Mouse (Mus musculus) brown adipose tissue, adult 24 weeks (tissue): ENCODE results near the gene Sos1. TPM values are rescaled to one million over a fixed set of nuclear protein-coding genes. Genes with fewer than 3 reads are reported as not detected.
A peak's percentile ranks its signal among the peaks of the same experiment; 100 is the strongest.

ENCODE experiments used
- H3K27ac ChIP-seq: fragments of 200-500 bp; replicated peaks from 2 replicates; pipeline ENCODE4 v1.5.1; 2012; ENCODE audit warnings: low read depth, mild to moderate bottlenecking, low read length
- H3K4me1 ChIP-seq: fragments of 200-500 bp; 2 replicates; pipeline ENCODE4 v1.6.1; 2012; ENCODE audit warnings: low read length, mixed read lengths; ENCODE audit not compliant: control insufficient read depth, insufficient read depth, insufficient read length
- H3K4me3 ChIP-seq: fragments of 200-500 bp; 2 replicates; pipeline ENCODE4 v1.5.1; 2012; ENCODE audit warnings: low read depth, mild to moderate bottlenecking, low read length, moderate library complexity; ENCODE audit not compliant: insufficient read depth
- polyA plus RNA-seq: library from polyadenylated mRNA; stranded (reverse); fragments of >200 nt; gene quantifications from 2 replicates; pipeline ENCODE4 v1.2.4, GENCODE M21; 2012; ENCODE audit not compliant: missing spikeins, insufficient read depth, insufficient read length

The Sos1 gene
- polyA plus RNA-seq, 1 experiment = 9.8 TPM

DNA sequence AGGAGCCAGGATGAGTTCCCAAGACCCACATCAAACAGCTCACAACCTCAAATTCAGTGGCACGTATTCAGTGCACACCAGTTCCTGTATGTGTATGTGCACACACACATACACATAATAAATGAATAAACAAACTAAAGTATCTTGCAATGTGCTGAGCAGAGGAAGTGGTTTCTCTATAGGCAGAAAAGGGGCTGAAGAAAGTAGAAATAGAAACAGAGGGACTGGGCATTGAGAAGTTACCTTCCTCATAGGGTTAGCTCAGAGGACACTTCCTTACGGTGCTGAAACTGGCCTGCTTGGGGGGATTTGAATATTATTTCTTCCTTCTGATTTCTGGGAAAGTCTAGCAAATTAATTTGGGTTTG, 21.5 kb upstream of the Sos1 start:
- Histone ChIP-seq H3K4me1 (no peaks in the 10 kb centered on the region), H3K27ac (no peak overlapping the region), H3K4me3 (no peak overlapping the region)

DNA sequence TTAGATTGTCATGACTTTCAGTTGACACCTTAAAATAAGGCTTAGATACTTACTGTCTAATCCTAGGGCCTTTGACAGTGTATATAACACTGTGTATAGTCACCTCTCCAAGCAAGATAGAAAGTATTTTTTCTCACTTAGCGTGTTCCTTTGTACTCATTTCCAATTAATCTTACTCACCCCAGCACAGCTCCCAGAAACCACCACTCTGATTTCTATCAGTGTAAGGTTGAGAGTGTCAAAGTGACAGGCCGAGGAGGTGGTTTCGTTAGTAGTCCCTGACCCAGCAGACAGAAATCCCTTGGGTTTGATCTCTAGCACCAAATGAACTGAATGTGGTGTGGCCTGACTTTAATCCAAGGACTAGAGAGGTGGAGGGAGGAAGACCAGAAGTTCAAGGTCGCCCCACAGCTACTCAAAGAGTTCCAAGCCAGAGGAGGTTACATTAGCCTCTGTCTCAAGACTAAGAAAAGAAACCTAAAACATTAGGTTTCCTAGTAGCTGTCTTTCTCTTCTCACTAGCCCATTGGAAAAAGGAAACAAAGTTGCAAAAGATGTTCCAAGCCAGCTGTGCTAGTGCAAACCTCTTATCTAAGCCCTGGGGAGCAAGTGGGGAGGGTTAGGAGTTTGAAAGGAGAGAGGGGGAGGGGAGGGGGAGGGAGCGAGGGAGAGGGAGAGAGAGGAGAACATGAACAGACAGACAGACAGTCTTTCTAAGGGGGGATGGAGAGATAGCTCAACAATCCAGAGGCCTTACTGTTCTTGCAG, 21.0 kb upstream of the Sos1 start:
- Histone ChIP-seq H3K4me3 (no peak overlapping the region), H3K27ac (no peak overlapping the region), H3K4me1 (no peaks in the 10 kb centered on the region)

DNA sequence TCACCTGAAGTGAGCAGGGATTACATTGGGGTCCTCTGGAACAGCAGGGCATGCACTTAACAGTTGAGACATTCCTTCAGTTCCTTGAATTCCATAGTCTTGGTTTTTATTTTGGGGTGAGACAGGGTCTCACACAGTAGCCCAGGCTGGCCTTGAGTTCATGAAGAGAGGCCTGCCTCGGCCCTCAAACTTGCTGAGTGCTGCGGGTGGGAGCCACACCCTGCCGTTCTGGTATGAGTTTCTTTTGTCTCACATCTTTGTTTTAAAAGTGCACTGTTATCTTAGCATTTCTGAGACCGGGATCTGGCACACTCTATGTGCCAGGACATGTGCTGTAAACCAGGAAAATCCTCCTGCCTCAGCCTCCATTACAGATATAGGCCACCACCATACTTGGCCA, 19.8 kb upstream of the Sos1 start:
- H3K4me1 ChIP-seq = no peaks in the 10 kb centered on the region
- H3K4me3 ChIP-seq = no peak overlapping the region
- no peak overlapping the region for H3K27ac ChIP-seq

DNA sequence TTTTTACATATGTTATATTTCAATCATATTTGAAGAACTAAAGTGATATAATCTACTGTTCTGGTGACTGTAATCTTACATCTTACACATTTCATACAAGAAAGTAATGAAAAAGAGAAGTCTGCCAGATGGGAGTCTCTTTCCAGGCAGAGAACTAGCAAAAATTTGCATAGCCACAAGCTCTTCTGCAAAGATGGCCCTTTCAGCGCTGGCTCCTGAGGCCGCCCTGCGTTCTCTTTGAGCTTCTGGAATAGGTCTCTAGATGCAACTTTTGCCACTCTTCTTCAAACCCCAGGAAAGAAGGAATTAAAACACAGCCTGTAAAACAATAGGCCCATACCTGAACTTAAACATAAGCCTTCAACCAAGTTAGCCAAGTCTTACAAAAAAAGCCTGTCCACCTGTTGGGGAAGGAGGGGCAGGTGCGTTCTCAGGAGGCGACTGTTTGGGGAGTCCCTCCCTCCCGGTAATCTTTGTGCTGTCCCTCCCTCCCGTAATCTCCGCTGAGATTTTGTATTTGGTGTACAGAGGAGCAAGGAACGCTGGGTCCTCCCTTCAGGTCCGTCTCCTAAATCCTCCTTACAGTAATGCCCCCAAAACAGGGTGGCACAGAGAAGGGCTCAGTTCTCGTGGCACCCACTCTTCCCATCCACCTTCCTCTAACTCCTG, 18.5 kb upstream of the Sos1 start:
- no peaks in the 10 kb centered on the region for H3K4me1 ChIP-seq
- H3K27ac ChIP-seq = no peak overlapping the region
- H3K4me3 ChIP-seq = no peak overlapping the region

DNA sequence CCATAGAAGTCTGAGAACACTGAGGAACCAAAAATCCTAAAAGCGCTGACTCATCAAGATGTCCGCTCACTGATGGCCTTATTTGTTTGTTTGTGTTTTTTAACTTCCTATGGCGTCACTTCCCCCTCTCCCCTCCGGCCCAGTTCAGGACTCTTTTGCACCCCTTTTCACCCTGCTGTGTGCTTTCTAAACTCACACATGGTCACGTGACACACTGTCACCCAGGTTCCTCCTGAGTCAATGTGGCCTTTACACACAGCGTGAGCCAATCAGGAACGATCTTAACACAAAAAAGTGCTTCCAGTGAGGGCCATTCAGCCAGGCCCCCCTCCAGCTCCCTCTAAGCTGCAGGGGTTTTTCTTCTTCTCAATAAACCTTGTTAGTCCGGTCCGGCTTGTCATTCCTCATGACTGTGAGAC, 16.9 kb upstream of the Sos1 start:
- Histone ChIP-seq H3K4me1 (no peaks in the 10 kb centered on the region), H3K4me3 (no peak overlapping the region), H3K27ac (no peak overlapping the region)

DNA sequence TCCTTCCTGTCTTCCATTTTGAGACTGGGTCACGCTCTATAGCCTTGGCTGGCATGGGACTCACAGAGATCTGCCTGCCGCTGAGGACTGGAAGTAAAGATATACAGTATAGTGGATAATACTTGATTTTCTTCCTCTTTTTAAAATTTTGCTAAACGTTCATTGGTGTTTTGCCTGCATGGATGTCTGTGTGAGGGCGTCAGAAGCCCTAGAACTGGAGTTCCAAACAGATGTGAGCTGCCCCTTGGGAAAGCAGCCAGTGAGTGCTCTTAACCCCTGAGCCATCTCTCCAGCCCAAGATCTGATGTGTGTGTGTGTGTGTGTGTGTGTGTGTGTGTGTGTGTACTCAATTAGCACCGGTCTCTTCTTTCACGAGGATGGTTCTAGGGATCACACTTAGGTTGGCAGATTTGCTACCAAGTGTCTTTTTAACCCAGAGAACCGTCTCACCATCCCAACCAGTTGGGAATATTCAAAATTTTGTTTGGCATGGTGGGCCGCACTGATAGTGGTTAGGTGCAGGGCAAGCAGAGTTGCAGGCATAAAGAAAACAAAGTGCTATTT, 16.4 kb upstream of the Sos1 start:
- Histone ChIP-seq H3K4me3 (no peak overlapping the region), H3K4me1 (no peaks in the 10 kb centered on the region), H3K27ac (no peak overlapping the region)

DNA sequence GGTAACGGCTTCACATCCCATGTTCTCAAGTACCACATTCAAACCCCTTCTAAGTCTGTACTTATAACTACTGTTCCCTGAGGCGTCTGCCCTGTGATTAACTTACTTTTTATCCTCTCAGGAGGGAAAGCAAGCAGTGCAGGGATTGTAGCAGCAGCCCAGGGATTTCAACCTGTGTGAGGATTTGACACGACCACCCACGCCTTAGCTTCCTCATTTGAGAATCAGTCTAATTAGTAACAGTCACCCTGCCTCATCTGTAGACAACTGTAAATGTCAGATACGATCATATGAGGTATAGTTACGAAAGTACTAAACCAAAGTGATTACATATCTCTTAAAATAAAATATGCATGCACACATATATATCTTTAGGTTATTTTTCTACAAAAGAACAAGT, 15.9 kb upstream of the Sos1 start:
- Histone ChIP-seq H3K4me3 (no peak overlapping the region), H3K4me1 (no peaks in the 10 kb centered on the region), H3K27ac (no peak overlapping the region)

DNA sequence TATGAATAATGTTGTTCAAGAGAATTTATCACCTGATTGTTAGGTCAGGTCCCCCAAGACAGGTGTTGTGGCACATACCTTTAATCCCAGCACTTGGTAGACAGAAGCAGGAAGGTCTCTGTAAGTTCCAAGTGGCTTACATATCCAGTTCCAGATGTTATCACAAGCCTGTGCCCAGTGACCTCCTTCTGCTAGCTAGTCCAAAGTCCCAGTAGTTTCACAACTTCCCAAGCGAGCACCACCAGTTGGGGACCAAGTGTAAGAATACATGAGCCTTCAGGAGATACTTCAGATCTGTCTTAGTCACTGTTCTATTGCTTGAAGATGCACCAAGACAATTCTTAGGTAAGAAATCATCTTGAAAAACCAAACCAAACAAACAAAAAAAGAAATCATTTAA, 13.6 kb upstream of the Sos1 start:
- H3K4me3 ChIP-seq = no peak overlapping the region
- H3K4me1 ChIP-seq = no peaks in the 10 kb centered on the region
- no peak overlapping the region for H3K27ac ChIP-seq

DNA sequence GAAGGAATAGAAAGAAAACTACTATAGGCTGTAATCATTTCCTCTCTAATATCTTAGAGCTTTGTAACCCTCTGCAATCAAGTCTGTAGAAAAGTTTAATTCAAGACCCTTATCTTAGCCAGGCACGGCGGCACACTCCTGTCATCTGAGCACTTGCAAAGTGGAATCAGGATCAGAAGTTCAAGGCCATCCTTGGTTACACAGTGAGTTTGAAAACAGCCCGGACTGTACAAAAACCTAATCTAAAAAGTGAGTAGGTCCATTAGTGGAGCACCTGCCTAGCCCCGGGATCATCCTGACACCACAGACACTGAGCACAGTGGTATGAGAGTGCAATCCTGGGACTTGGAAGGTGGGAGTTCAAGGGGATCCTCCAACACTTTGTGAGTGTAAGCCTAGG, 12.6 kb upstream of the Sos1 start:
- Histone ChIP-seq H3K27ac (no peak overlapping the region), H3K4me1 (no peaks in the 10 kb centered on the region), H3K4me3 (no peak overlapping the region)

DNA sequence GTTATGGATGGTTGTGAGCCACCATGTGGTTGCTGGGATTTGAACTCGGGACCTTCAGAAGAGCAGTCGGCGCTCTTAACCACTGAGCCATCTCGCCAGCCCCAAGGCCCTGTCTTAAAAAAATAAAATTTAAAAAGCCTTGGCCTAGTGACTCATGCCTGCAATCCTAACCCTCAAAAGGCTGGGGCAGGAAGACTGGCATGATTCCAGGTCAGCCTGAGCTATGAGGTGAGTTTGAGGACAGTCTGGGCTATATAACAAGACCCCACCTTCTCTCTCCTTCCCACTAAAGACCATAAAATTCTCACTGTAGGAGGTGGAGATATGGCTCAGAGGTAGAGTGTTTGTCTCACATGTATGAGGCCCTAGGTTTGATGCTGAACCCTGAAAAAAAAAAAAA, 12.0 kb upstream of the Sos1 start:
- Histone ChIP-seq H3K4me3 (no peak overlapping the region), H3K4me1 (no peaks in the 10 kb centered on the region), H3K27ac (no peak overlapping the region)

DNA sequence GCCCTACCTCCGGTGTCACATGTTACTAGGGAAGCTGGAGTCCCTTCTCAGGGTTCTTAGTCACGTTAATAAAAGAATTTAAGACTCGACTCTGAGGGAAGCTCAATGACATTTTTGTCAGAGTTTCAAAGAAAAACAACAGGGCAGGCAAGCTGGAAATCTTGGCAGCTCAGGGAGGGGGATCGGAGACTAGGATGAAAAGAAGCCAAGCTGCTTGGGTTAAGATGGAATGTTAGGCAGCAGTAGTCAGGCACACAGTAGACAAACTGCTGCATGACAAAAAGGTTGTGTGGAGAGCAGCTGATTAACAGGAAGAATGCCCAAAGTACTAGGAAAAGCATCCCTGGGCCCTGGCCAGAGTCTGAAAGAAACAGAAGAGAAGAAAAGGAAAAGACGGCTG, 9.9 kb upstream of the Sos1 start:
- Histone ChIP-seq H3K4me1 (no peaks in the 10 kb centered on the region), H3K27ac (no peak overlapping the region), H3K4me3 (no peak overlapping the region)

DNA sequence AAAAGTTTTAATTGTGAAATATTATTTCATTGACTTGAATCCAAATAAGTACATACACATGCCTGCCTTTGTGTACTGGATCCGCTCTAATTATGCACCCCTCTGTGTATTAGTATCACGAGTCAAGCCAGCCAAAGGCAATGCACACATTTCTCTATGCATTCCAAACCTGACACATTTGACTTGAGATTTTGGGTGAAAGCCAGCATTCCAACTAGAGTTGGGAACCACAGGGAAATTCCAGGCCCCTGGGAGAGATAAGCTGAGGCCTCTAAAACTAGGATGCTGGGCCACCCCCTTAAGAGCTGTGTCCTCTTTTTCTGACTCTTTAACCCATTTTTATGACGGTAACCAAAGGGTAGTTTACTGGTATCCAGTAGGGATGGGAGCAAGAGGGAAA, 8.7 kb upstream of the Sos1 start:
- Histone ChIP-seq H3K4me1 (no peaks in the 10 kb centered on the region), H3K4me3 (no peak overlapping the region), H3K27ac (no peak overlapping the region)

DNA sequence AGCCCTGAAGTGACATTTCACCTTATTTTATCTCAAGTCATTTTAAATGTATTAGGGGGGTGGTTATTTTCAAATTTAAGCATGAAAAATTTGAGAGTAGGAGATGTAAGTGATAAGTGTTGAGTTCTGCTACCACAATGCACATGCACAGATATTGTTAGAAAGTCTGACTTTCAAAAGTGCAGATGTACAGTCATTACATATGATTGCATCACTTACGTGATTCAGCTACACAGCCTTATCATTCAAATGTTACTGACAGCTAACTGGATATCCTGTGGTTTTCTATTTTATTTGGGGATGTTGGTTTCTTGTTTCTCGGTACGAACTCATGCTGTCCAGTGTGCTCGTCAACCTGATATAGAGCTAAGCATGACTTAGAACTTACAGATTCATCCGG, 4.9 kb upstream of the Sos1 start:
- H3K4me1 ChIP-seq = peaks cover 4% of the 10 kb centered on the region; the same call in 1 of the 2 replicates
- H3K27ac ChIP-seq = no peak overlapping the region
- H3K4me3 ChIP-seq = no peak overlapping the region

DNA sequence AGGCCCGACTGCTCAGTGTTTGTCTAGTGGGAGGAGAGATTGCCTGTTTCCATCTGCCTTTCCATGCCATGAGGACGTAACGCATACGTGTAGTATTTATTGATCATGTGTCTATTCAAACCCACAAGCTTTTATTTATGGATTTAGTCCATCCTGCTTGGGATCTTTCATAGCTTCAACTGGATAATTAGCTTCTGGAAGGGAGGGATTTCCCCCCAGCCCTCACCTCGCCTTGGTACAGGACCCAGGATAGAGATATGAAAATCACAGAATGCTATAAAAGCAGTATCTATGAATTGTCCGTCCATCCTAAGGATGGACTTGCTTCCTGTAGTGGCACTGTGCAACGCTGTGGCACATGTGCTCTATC, 587 bp upstream of the Sos1 start:
- peak overlapping the region; percentile 73 for H3K4me3 ChIP-seq
- peaks cover 4% of the 10 kb centered on the region; the same call in 1 of the 2 replicates for H3K4me1 ChIP-seq
- H3K27ac ChIP-seq = no peak overlapping the region

DNA sequence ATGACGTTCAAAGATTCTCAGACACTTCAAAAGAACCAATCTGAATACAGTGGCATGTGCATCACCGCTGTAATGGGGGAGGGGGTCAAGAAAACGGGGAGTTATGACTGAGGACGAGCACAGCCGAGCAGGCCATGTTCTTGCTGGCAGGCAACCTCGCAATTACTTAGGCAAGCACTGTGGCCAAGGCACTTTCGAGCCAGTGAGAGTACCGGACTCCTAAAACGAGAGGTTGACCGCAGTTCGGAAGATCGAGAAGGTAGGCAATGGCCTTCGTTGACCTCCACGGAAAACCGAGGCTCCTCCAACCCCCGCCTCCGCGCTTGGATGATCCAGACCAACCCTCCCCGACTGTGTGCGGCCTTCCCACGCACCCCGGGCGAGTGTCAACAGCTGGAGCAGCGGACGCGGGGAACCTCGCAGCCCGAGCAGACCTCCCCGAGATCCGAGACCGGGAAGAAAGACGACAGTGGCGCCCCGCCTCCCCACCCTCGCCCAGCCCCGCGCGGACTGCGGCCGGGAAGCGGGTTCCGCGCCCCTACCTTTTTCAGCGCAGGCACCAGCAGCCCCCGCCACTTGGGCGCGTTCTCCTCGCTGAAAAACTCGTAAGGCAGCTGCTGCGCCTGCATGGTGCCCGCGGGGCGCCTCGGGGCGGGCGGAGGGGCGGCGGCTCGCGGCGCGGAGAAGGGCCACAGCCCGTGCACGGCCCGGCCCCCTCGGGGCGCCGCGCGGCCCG, 790 bp downstream of the Sos1 start:
- peak overlapping the region; percentile 73 for H3K4me3 ChIP-seq
- peaks cover 4% of the 10 kb centered on the region; the same call in 1 of the 2 replicates for H3K4me1 ChIP-seq
- H3K27ac ChIP-seq = peak overlapping the region; percentile 71
